Mouse (Mus musculus) neural tube, embryonic 11.5 days (tissue): ENCODE measurements at regions not wholly inside any gene's neighbourhood (a gene's known extent, or its start where the extent isn't known, plus 50 kb on each side); places are given as distances from the start of the nearest gene placed in this dataset.

Experiments used
- ATAC-seq: fragments of 200-750 bp; cut with Nextera tagmentation; 2 replicates; pipeline ENCODE4 v1.8.0; 2017; ENCODE audit warnings: moderate number of reproducible peaks, mild to moderate bottlenecking, moderate TSS enrichment, moderate library complexity; ENCODE audit not compliant: insufficient read depth, low FRiP score, low TSS enrichment
- DNase-seq: peaks from one replicate; pipeline ENCODE4 v3.0.0-alpha.2; 2015; ENCODE audit warnings: low spot score
- H3K27ac ChIP-seq: fragments of 300-500 bp; sonication (generic); 2 replicates; pipeline ENCODE4 v1.5.1; 2014; ENCODE audit warnings: low read depth, mild to moderate bottlenecking, low read length
- H3K27me3 ChIP-seq: fragments of 300-500 bp; sonication (generic); 2 replicates; pipeline ENCODE4 v1.6.1; 2014; ENCODE audit warnings: mild to moderate bottlenecking, low read length, mixed read lengths; ENCODE audit not compliant: control insufficient read depth, insufficient read depth
- H3K36me3 ChIP-seq: fragments of 300-500 bp; sonication (generic); 2 replicates; pipeline ENCODE4 v1.6.1; 2014; ENCODE audit warnings: mild to moderate bottlenecking, low read length, moderate library complexity, mixed read lengths; ENCODE audit not compliant: control insufficient read depth, insufficient read depth
- H3K4me1 ChIP-seq: fragments of 300-500 bp; sonication (generic); 2 replicates; pipeline ENCODE4 v1.6.1; 2014; ENCODE audit warnings: low read length, mixed read lengths; ENCODE audit not compliant: control insufficient read depth, insufficient read depth
- H3K4me2 ChIP-seq: fragments of 300-500 bp; sonication (generic); 2 replicates; pipeline ENCODE4 v1.6.1; 2014; ENCODE audit warnings: low read depth, mild to moderate bottlenecking, moderate library complexity
- H3K4me3 ChIP-seq: fragments of 300-500 bp; sonication (generic); 2 replicates; pipeline ENCODE4 v1.5.1; 2014; ENCODE audit warnings: low read depth, low read length
- H3K9ac ChIP-seq: fragments of 300-500 bp; sonication (generic); 2 replicates; pipeline ENCODE4 v1.6.1; 2014; ENCODE audit warnings: mild to moderate bottlenecking, low read length
- H3K9me3 ChIP-seq: fragments of 300-500 bp; sonication (generic); 2 replicates; pipeline ENCODE4 v1.6.1; 2016; ENCODE audit warnings: low read length; ENCODE audit not compliant: control insufficient read depth
- WGBS: fragments of 180-500 bp; shearing (Covaris S2); extraction: QIAGEN DNeasy Blood & Tissue Kit; methylation state at CpG from one replicate; pipeline ENCODE4 v1.1.7; 2014; 5-methylcytosine and 5-hydroxymethylcytosine counted together

DNA sequence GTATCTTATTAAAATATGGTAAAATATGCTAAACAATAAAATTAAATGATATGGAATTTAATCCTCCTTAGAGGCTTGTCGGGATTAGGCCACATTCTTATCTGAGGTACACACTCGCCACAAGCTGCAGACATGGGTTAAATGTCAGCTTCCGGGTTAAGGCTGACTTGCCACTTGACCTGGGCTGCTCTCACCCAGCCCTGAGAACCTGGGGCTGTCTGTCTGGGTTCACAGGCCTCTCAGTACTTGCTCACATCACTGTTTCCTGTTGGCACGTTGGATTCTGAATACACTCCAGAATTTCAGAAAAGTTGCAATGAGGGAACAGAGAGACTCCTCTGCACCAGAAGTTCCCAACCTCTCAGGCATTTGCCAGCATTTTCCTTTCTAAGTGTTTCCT is 465.9 kb downstream of the Ccdc171 start:
- H3K9ac ChIP-seq, result no peak overlapping the region
- no peak overlapping the region for H3K4me2 ChIP-seq
- H3K4me1 ChIP-seq, result peaks cover 3% of the 10 kb centered on the region; the same call in 1 of the 2 replicates
- 53% methylated on average over 4 of the region's 4 CpGs for WGBS
- no peak overlapping the region for H3K4me3 ChIP-seq
- H3K36me3 ChIP-seq, result no peaks in the 10 kb centered on the region
- DNase-seq, result no peak
- H3K27me3 ChIP-seq, result no peaks in the 10 kb centered on the region
- no peaks in the 10 kb centered on the region for H3K9me3 ChIP-seq
- ATAC-seq, result no peak
- no peak overlapping the region for H3K27ac ChIP-seq

DNA sequence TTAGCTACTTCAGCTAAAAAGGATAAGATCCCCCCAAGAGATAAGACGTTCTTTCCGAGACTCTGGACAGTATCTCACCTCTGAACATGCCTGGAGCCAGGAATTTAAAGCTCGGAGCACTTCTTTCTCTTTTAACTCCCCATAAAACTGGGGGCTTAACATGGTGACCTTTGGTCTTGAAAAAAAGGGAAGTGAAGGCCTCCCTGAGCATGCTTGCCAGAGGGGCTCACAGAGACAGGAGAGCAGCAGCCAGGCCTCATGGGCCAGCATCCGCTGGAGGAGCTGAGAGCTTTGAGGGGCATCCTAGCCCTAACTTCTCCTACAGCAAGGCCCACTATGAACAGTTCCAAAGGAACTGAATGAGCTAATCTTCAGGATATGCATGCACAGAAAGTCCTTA is 471.7 kb downstream of the Ccdc171 start:
- ATAC-seq, result no peak
- no peak for DNase-seq
- WGBS, result 81% methylated on average over 4 of the region's 4 CpGs

DNA sequence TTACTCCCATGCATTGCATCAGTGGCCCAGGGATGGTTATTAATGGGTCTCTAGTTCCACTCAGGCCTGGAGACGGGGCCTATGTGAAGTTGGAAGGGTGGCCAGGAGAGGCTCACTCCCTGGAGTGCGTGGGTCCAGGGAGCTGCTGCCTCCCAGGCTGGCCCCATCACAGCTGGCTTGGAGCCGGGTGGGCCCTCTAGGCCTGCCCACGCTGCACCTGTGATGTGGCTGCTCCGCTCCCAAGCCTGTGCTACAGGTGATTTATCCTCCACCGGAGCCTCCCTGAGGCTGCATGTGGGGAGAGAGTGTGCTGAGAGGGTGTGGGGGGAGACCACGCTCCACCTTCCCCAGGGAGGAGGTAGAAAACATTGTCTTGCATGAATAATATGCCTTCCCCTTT is 476.3 kb downstream of the Ccdc171 start:
- no peaks in the 10 kb centered on the region for H3K9me3 ChIP-seq
- H3K36me3 ChIP-seq, result no peaks in the 10 kb centered on the region
- no peak overlapping the region; the same call in 1 of the 2 replicates for H3K9ac ChIP-seq
- H3K27ac ChIP-seq, result no peak overlapping the region
- no peak for ATAC-seq
- H3K4me1 ChIP-seq, result no peaks in the 10 kb centered on the region
- WGBS, result 78% methylated on average over 7 of the region's 7 CpGs
- no peak for DNase-seq
- no peaks in the 10 kb centered on the region for H3K27me3 ChIP-seq
- H3K4me2 ChIP-seq, result no peak overlapping the region
- H3K4me3 ChIP-seq, result no peak overlapping the region

More for the DNA sequence above, 471.7 kb downstream of the Ccdc171 start:
- no peak overlapping the region for H3K4me3 ChIP-seq
- no peaks in the 10 kb centered on the region for H3K4me1 ChIP-seq
- no peak overlapping the region for H3K4me2 ChIP-seq
- H3K36me3 ChIP-seq, result no peaks in the 10 kb centered on the region
- no peaks in the 10 kb centered on the region for H3K27me3 ChIP-seq
- H3K9me3 ChIP-seq, result no peaks in the 10 kb centered on the region
- no peak overlapping the region for H3K27ac ChIP-seq
- no peak overlapping the region for H3K9ac ChIP-seq

DNA sequence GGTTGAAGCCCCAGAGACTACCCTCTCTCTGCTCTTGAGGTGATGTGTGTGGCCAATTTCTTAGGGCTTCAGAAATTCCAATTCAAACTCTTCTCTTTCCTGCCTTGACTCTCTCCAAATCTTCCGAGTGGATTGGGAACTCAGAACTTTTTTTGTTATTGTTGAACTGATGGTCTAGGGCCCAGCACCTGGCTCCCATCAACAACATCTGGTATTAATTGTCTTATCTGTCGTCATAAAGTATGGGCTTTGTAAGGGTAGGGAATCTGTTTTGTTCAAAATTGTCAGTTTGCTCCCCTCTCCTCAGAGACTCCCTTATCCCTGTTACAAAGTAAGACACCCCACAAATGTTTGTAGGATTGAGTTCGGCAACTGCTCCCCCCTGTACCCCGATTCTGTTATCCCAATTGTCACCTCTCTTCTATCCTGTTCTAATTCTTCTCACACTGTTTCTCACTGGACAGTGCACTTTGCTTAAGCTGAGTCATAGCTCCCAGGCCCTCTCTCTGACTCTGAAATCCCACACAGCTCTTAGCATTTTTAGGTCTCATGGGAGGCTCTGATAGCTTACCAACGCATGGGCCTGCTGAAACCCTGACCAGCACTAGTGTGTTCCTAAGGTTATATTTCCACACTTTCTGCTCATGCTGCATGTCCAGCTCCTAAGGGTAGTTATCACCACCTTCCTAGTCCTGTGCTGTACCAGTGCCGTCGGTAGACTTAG is 478.9 kb downstream of the Ccdc171 start:
- Histone ChIP-seq H3K9ac (no peak overlapping the region), H3K4me3 (no peak overlapping the region), H3K4me2 (no peak overlapping the region), H3K27me3 (no peaks in the 10 kb centered on the region), H3K9me3 (no peaks in the 10 kb centered on the region), H3K36me3 (no peaks in the 10 kb centered on the region), H3K4me1 (no peaks in the 10 kb centered on the region), H3K27ac (no peak overlapping the region)
- DNase-seq (no peak), ATAC-seq (no peak)
- 74% methylated on average over 7 of the region's 7 CpGs for WGBS

DNA sequence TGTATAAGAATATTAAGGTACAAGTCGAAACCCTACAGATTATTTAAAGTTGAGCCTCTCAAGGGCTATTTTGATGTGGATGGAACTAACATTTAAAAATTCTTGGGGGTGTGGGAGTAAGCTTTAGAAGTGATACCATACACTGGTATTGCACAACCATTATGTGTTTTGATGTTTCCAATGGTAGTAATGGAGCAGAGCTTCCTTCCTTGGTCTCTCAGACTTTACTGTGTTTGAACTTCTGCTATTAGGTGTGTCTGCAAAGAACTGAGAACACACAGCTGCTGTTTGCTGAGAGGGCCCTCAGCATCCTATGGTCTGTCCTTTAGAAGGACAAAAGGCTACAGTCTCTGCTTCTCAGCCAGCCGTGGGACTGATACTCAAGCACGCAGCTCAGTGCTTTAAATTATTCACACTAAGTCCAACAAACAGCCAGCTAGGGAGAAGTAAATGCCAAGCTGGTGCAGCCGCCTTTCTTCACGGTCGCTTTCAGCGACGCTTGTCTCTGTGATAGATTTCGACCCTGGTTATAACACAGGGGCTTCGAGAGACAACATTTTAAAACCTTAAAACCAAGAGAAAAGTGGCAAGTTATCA is 479.5 kb downstream of the Ccdc171 start:
- H3K9me3 ChIP-seq, result no peaks in the 10 kb centered on the region
- no peaks in the 10 kb centered on the region for H3K36me3 ChIP-seq
- H3K4me2 ChIP-seq, result no peak overlapping the region
- 61% methylated on average over 10 of the region's 10 CpGs for WGBS
- no peaks in the 10 kb centered on the region for H3K4me1 ChIP-seq
- DNase-seq (no peak), ATAC-seq (no peak)
- H3K4me3 ChIP-seq, result no peak overlapping the region
- no peaks in the 10 kb centered on the region for H3K27me3 ChIP-seq
- no peak overlapping the region; the same call in 1 of the 2 replicates for H3K27ac ChIP-seq
- H3K9ac ChIP-seq, result no peak overlapping the region

DNA sequence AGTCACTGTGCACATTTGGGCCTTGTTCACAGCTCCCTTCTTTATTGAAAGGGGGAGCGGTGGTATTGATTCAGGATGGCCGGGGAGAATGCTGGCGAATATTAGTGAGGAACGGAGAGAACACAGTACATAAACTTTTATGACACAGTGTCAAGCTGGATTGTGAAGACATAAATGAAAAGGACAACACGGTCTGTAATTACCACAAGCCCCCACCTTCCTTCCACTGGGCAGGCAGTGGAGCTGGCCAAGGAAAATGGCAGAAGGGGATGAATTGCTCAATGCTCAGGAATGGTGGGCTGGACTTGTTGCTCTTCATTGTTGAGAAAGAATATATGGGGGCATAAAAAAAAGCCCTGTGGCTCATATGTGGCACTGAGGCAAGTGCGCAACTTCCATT is 486.6 kb downstream of the Ccdc171 start:
- H3K4me3 ChIP-seq, result no peak overlapping the region
- no peaks in the 10 kb centered on the region for H3K27me3 ChIP-seq
- no peaks in the 10 kb centered on the region for H3K4me1 ChIP-seq
- no peaks in the 10 kb centered on the region for H3K9me3 ChIP-seq
- WGBS, result 88% methylated on average over 6 of the region's 6 CpGs
- H3K9ac ChIP-seq, result no peak overlapping the region
- H3K4me2 ChIP-seq, result no peak overlapping the region
- ATAC-seq (no peak), DNase-seq (no peak)
- H3K36me3 ChIP-seq, result no peaks in the 10 kb centered on the region
- no peak overlapping the region for H3K27ac ChIP-seq

DNA sequence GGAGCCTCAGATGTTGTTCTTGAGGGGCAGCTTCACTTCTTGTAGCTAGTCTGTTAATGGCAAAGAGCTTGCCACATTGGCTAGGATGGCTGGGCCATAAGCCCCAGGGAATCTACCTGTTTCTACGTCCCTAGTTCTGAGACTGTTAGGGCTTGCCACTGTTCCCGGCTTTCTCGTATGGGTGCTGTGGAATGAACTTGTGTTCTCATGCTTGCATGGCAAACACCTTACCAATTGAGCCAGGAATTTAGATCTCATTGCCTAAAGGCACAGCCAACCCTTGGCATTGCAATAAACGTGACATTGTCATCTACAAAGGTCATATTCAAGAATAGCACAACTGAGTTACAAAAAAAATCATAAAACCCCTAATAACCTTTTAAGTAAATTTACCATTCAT is 489.8 kb downstream of the Ccdc171 start:
- no peaks in the 10 kb centered on the region for H3K36me3 ChIP-seq
- no peak for DNase-seq
- H3K4me2 ChIP-seq, result no peak overlapping the region
- no peak for ATAC-seq
- H3K4me1 ChIP-seq, result no peaks in the 10 kb centered on the region
- WGBS, result 85% methylated on average over 4 of the region's 4 CpGs
- H3K27me3 ChIP-seq, result no peaks in the 10 kb centered on the region
- no peak overlapping the region for H3K9ac ChIP-seq
- no peak overlapping the region for H3K4me3 ChIP-seq
- no peaks in the 10 kb centered on the region for H3K9me3 ChIP-seq
- no peak overlapping the region for H3K27ac ChIP-seq

DNA sequence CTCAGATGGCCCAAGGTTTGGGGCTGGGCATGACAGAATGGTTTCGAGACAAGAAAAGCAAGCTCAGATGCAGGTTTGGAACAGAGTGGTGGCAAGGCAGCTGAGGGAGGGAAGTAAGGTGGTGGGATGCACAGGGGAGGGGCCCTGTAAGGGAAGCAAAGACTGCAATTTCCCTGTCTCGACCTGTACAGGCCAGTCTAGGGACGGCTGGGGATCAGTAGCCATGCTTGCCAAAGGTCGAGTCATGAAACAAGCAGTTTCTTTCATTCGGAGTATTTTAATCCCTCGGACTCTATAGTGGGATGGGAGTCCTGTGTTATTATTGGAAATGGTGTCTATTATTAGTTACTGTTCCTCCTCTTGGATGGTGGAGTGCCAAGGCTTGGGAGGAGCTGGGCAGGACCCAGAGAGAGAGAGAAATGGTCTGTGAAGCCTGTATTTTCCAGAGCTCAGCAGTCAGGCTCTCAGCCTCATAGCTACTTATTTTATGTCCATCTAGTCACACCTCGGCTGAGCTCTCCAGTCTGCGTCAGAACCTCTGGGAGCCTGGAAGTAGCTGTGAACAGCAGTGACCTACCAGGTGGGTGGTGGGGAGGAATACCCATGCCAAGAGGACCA is 490.3 kb downstream of the Ccdc171 start:
- no peak for ATAC-seq
- H3K36me3 ChIP-seq, result no peaks in the 10 kb centered on the region
- WGBS, result 79% methylated on average over 8 of the region's 8 CpGs

DNA sequence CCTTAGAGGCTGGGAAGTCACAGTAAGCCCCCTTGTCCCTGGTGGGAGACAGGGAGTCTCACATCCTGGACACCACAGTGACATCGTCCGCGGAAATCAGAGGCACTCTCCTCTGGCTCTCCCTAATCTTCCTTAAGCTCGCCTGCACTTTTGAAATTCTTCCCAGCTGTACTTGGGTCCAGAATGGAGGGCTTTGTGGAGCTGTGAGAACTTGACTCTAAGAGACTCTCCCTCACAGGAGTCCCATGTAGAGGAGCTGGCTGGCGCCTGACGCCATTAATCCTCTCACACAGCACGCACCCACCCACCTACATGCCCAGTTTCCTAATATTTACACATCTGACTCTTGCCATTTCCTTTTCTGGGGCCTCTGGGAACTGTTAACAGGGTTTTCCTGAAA is 492.8 kb downstream of the Ccdc171 start:
- Histone ChIP-seq H3K27ac (no peak overlapping the region), H3K4me2 (no peak overlapping the region), H3K9me3 (no peaks in the 10 kb centered on the region), H3K9ac (no peak overlapping the region), H3K4me3 (no peak overlapping the region), H3K4me1 (no peaks in the 10 kb centered on the region), H3K27me3 (no peaks in the 10 kb centered on the region), H3K36me3 (no peaks in the 10 kb centered on the region)
- DNase-seq (no peak), ATAC-seq (no peak)
- 73% methylated on average over 7 of the region's 7 CpGs for WGBS

More for the DNA sequence above, 490.3 kb downstream of the Ccdc171 start:
- Histone ChIP-seq H3K27me3 (no peaks in the 10 kb centered on the region), H3K9me3 (no peaks in the 10 kb centered on the region), H3K4me1 (no peaks in the 10 kb centered on the region), H3K4me3 (no peak overlapping the region), H3K4me2 (no peak overlapping the region), H3K27ac (no peak overlapping the region), H3K9ac (no peak overlapping the region)
- no peak for DNase-seq
